Mouse (Mus musculus) ES-E14 (cell line): ENCODE measurements around the gene Pds5b.

Experiments
- CHD2 ChIP-seq: IDR thresholded peaks from 2 replicates; pipeline ENCODE4 v1.6.1; 2014; ENCODE audit warnings: mild to moderate bottlenecking, low read depth, low read length, inconsistent platforms
- HCFC1 ChIP-seq: IDR thresholded peaks from 2 replicates; pipeline ENCODE4 v1.6.1; 2012; ENCODE audit warnings: low read length, inconsistent platforms, borderline replicate concordance; ENCODE audit not compliant: insufficient read depth
- MAFK ChIP-seq: IDR thresholded peaks from 2 replicates; pipeline ENCODE4 v1.6.1; 2014; ENCODE audit warnings: mild to moderate bottlenecking, low read depth, low read length, inconsistent platforms; ENCODE audit not compliant: insufficient read depth
- ZC3H11A ChIP-seq: IDR thresholded peaks from 2 replicates; pipeline ENCODE4 v1.6.1; 2012; ENCODE audit warnings: low read depth, mild to moderate bottlenecking, inconsistent platforms, low read length, borderline replicate concordance
- ZNF384 ChIP-seq: IDR thresholded peaks from 2 replicates; pipeline ENCODE4 v1.6.1; 2012; ENCODE audit warnings: low read depth, low read length, inconsistent platforms

GRCm38 (mm10) chr5:150800056-150800455 is 126.5 kb downstream of the Pds5b start:
- TF ChIP-seq CHD2 (no peak), HCFC1 (no peak), MAFK (no peak), ZC3H11A (no peak), ZNF384 (no peak)
